Mouse (Mus musculus): ENCODE measurements around the gene Crybb3. TPM values are rescaled to one million over a fixed set of nuclear protein-coding genes. Genes with fewer than 3 reads are reported as not detected.

Crybb3 gene
- total and polyA plus RNA-seq, 2 experiments from 2014 or later: 1.4 to 3.1 TPM

DNA sequence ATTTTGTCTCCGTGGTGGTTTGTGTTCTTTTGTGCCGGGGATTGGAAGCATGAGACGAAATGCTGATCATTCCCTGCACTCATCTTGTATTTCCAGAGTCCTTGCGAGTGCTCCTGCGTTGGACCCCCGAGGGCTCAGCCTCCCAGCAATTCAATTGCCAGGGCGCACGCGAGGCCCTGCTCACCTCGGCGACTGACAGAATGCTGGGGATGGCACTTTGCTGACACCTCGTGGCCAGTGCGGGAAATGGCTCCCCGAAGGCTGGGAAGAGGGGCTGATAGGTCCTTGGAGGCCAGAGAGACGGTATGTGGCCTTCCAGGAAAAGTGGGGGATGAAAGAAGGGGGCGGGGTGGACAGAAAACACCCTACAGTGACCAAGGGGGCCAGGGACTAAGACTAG, 27.1 kb downstream of the Crybb3 start:
- Histone ChIP-seq H3K27me3 (ENCODE audit: insufficient read depth, low read length) (no peaks in the 10 kb centered on the region), H3K27ac (ENCODE audit: low read depth, low read length) (no peak overlapping the region), H3K4me3 (ENCODE audit: low read depth, low read length) (no peak overlapping the region), H3K9ac (replicated peaks; ENCODE audit: low read length, poor library complexity, severe bottlenecking) (no peak overlapping the region), H3K9me3 (ENCODE audit: low read length) (no peaks in the 10 kb centered on the region), H3K4me1 (ENCODE audit: insufficient read depth, low read length) (peaks cover 3% of the 10 kb centered on the region; the same call in 1 of the 2 replicates), H3K36me3 (ENCODE audit: insufficient read depth, low read length) (no peaks in the 10 kb centered on the region), H3K4me2 (ENCODE audit: low read depth, low read length, poor library complexity, severe bottlenecking) (no peak overlapping the region)
- ATAC-seq (ENCODE audit: low FRiP score): peak; percentile 52; the same call in 1 of the 2 replicates
- WGBS: 4% methylated on average over 16 of the region's 16 CpGs
- TF ChIP-seq CTCF (IDR thresholded peaks at IDR 0.05): peak; percentile 100
- peak; percentile 81 for DNase-seq (ENCODE audit: low spot score)

GRCm38 (mm10) chr5:113050581-113051185, 30.7 kb downstream of the Crybb3 start:
- peaks cover 3% of the 10 kb centered on the region; the same call in 1 of the 2 replicates for H3K4me1 ChIP-seq (ENCODE audit: insufficient read depth, low read length)
- DNase-seq (ENCODE audit: low spot score) (peak; percentile 42), ATAC-seq (ENCODE audit: low FRiP score) (no peak)
- no peak for TF ChIP-seq CTCF (IDR thresholded peaks at IDR 0.05)
- H3K9ac ChIP-seq (replicated peaks; ENCODE audit: low read length, poor library complexity, severe bottlenecking): no peak overlapping the region
- H3K4me3 ChIP-seq (ENCODE audit: low read depth, low read length): no peak overlapping the region
- no peaks in the 10 kb centered on the region for H3K36me3 ChIP-seq (ENCODE audit: insufficient read depth, low read length)
- no peak overlapping the region for H3K4me2 ChIP-seq (ENCODE audit: low read depth, low read length, poor library complexity, severe bottlenecking)
- no peak overlapping the region for H3K27ac ChIP-seq (ENCODE audit: low read depth, low read length)
- H3K9me3 ChIP-seq (ENCODE audit: low read length): no peaks in the 10 kb centered on the region
- H3K27me3 ChIP-seq (ENCODE audit: insufficient read depth, low read length): no peaks in the 10 kb centered on the region
- 70% methylated on average over 7 of the region's 7 CpGs for WGBS

DNA sequence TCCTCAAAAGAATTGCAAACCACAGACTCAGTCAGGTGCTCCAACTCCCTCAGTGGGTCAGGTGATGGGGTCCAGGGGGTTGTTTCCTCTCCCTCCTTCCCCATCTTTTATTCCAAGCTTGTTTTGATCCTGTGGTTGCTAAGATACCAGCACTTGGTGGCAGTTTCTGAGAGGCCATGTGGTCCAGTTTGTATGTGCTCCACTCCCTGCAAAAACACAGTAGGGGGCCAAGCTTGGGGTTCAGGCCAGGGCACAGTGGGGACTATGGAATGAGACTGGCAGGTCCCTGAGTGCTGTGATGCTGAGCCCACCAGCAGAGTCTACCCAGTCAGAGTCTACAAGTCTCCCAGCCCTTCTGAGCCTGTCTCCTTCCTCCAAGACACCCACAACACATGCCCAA, 31.5 kb downstream of the Crybb3 start:
- Histone ChIP-seq H3K4me2 (ENCODE audit: low read depth, low read length, poor library complexity, severe bottlenecking) (no peak overlapping the region), H3K36me3 (ENCODE audit: insufficient read depth, low read length) (no peaks in the 10 kb centered on the region), H3K4me3 (ENCODE audit: low read depth, low read length) (no peak overlapping the region), H3K4me1 (ENCODE audit: insufficient read depth, low read length) (peaks cover 3% of the 10 kb centered on the region; the same call in 1 of the 2 replicates), H3K9me3 (ENCODE audit: low read length) (no peaks in the 10 kb centered on the region), H3K9ac (replicated peaks; ENCODE audit: low read length, poor library complexity, severe bottlenecking) (no peak overlapping the region), H3K27ac (ENCODE audit: low read depth, low read length) (0 out of 2 replicates have a peak overlapping the region, but pooled peaks have one; percentile 13), H3K27me3 (ENCODE audit: insufficient read depth, low read length) (no peaks in the 10 kb centered on the region)
- no peak for TF ChIP-seq CTCF (IDR thresholded peaks at IDR 0.05)
- ATAC-seq (ENCODE audit: low FRiP score): no peak
- peak; percentile 40 for DNase-seq (ENCODE audit: low spot score)

DNA sequence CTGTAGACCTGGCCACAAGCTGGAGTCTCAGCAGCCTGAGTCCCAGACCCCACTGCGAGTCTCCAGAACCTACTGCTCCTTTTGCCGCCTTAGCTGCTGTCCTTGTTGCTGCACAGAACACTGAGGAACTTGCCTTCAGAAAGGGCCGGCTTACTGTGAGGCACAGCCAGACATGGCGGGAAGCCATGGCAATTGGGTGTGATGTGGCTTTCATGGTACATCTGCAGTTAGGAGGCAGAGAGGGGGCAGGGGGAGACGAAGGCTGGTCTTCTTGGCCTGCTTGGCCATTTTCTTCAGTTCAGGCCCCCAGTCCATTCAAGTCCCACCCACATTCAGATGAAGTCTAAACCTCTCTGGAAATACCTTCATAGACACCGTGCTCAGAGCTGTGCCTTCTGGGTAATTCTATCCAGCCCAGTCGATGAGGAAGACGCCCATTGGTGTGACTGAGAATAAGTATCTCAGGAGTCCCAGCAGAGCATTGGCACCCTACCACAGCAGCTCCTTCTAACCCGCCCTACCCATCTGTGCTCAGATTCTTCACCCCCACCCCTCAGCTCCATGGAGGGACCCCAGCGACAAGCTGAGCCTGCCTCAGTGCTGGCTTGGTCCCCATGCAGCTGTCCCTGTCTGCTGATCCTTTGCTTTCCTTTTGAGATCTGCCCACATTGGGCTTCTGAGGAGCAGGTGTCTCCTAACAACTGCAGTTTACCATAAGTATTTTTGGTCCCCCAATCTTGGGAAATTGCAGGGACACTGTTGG, 35.7 kb downstream of the Crybb3 start:
- ATAC-seq (ENCODE audit: low FRiP score): peak; percentile 57; the same call in 1 of the 2 replicates
- Histone ChIP-seq H3K9ac (replicated peaks; ENCODE audit: low read length, poor library complexity, severe bottlenecking) (no peak overlapping the region), H3K4me2 (ENCODE audit: low read depth, low read length, poor library complexity, severe bottlenecking) (no peak overlapping the region), H3K36me3 (ENCODE audit: insufficient read depth, low read length) (no peaks in the 10 kb centered on the region), H3K4me1 (ENCODE audit: insufficient read depth, low read length) (peaks cover 3% of the 10 kb centered on the region; the same call in 1 of the 2 replicates), H3K4me3 (ENCODE audit: low read depth, low read length) (no peak overlapping the region), H3K27me3 (ENCODE audit: insufficient read depth, low read length) (no peaks in the 10 kb centered on the region), H3K27ac (ENCODE audit: low read depth, low read length) (peak overlapping the region; percentile 6; the same call in 1 of the 2 replicates), H3K9me3 (ENCODE audit: low read length) (no peaks in the 10 kb centered on the region)
- 79% methylated on average over 10 of the region's 10 CpGs for WGBS
- TF ChIP-seq CTCF (IDR thresholded peaks at IDR 0.05): no peak
- peak; percentile 70 for DNase-seq (ENCODE audit: low spot score)

DNA sequence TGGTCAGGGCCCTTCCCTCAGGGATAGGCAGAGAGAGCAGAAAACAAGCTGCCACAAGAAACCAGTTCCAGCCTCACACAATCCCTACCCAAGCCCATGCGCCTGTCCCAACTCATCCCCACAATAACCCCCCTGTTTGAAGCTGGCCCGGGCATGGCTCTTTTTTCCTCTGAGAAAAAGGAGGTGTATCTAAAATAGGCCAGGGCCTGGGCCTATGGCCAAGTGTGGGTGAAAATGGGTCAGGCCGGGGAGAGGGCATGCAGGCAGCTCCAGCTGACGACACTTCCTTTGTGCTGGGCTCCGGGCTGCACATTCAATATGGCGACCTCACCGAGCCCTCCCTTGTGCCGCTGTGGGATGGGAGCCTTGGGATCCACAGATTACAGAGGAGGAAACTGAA, 37.9 kb downstream of the Crybb3 start:
- Histone ChIP-seq H3K9me3 (ENCODE audit: low read length) (no peaks in the 10 kb centered on the region), H3K4me3 (ENCODE audit: low read depth, low read length) (no peak overlapping the region), H3K4me2 (ENCODE audit: low read depth, low read length, poor library complexity, severe bottlenecking) (no peak overlapping the region), H3K9ac (replicated peaks; ENCODE audit: low read length, poor library complexity, severe bottlenecking) (no peak overlapping the region), H3K27ac (ENCODE audit: low read depth, low read length) (no peak overlapping the region), H3K4me1 (ENCODE audit: insufficient read depth, low read length) (no peaks in the 10 kb centered on the region), H3K36me3 (ENCODE audit: insufficient read depth, low read length) (no peaks in the 10 kb centered on the region), H3K27me3 (ENCODE audit: insufficient read depth, low read length) (no peaks in the 10 kb centered on the region)
- WGBS: 66% methylated on average over 8 of the region's 8 CpGs
- no peak for TF ChIP-seq CTCF (IDR thresholded peaks at IDR 0.05)
- DNase-seq (ENCODE audit: low spot score) (no peak), ATAC-seq (ENCODE audit: low FRiP score) (no peak)

- WGBS: 5% methylated on average over 5 of the region's 5 CpGs
- Histone ChIP-seq H3K4me3 (ENCODE audit: low read depth, low read length) (no peak overlapping the region), H3K36me3 (ENCODE audit: insufficient read depth, low read length) (no peaks in the 10 kb centered on the region), H3K4me2 (ENCODE audit: low read depth, low read length, poor library complexity, severe bottlenecking) (no peak overlapping the region), H3K27me3 (ENCODE audit: insufficient read depth, low read length) (no peaks in the 10 kb centered on the region), H3K4me1 (ENCODE audit: insufficient read depth, low read length) (no peaks in the 10 kb centered on the region), H3K9ac (replicated peaks; ENCODE audit: low read length, poor library complexity, severe bottlenecking) (no peak overlapping the region), H3K27ac (ENCODE audit: low read depth, low read length) (no peak overlapping the region; the same call in 1 of the 2 replicates), H3K9me3 (ENCODE audit: low read length) (no peaks in the 10 kb centered on the region)
- DNase-seq (ENCODE audit: low spot score) (peak; percentile 95), ATAC-seq (ENCODE audit: low FRiP score) (peak; percentile 84)
- TF ChIP-seq CTCF (IDR thresholded peaks at IDR 0.05): no peak
Measured at GRCm38 (mm10) chr5:113041567-113042071, 39.8 kb downstream of the Crybb3 start.
